Mouse (Mus musculus) B cell, adult 2 months (primary cell): ENCODE data around the gene Gm10718.
A peak's percentile ranks its signal among the peaks of the same experiment; 100 is the strongest.
"Not testable (repeated sequence)": the region's sequence is repeated elsewhere in the genome, so short reads cannot be mapped to it uniquely, and the experiment has no call there.

Source experiments
- DNase-seq, 2 experiments: peaks; one replicate each; pipeline ENCODE4 v3.0.0; 2022

The Gm10718 gene

GRCm38 (mm10) chr9:3023312-3023984 lies at the start of gene Gm10718:
Gene Gm10718, plus strand, starts transcription at chr9:3023547.
- DNase-seq, result peak; percentile 70 to 73

- DNase-seq, result peak; percentile 43 to 56
Observed at GRCm38 (mm10) chr9:3000445-3000972, 22.8 kb upstream of the Gm10718 start, which contains the start of gene Gm10722. Gene Gm10722, plus strand, starts transcription at chr9:3000922.

- DNase-seq, result peak; percentile 56 to 64
Observed at GRCm38 (mm10) chr9:3001006-3001405, 22.3 kb upstream of the Gm10718 start.

- DNase-seq, result peak; percentile 100
Observed at GRCm38 (mm10) chr9:3001948-3002659, 21.2 kb upstream of the Gm10718 start.

GRCm38 (mm10) chr9:3002794-3003396 lies 20.5 kb upstream of the Gm10718 start, which contains the start of gene Gm11168:
Gene Gm11168, plus strand, starts transcription at chr9:3003346.
- DNase-seq, result not testable (repeated sequence)

- not testable (repeated sequence) for DNase-seq
Observed at GRCm38 (mm10) chr9:3006179-3006578, 17.2 kb upstream of the Gm10718 start.

GRCm38 (mm10) chr9:3006636-3007035 lies 16.7 kb upstream of the Gm10718 start:
- peak; percentile 96 to 98 for DNase-seq

GRCm38 (mm10) chr9:3007272-3007671 lies 16.1 kb upstream of the Gm10718 start:
- DNase-seq, result not testable (repeated sequence)

- not testable (repeated sequence) for DNase-seq
Observed at GRCm38 (mm10) chr9:3009331-3009730, 14.0 kb upstream of the Gm10718 start.

GRCm38 (mm10) chr9:3012054-3012621 lies 11.2 kb upstream of the Gm10718 start:
- not testable (repeated sequence) for DNase-seq

- DNase-seq, result not testable (repeated sequence)
Observed at GRCm38 (mm10) chr9:3012733-3013279, 10.5 kb upstream of the Gm10718 start, which contains the start of gene Gm10721. Gene Gm10721, plus strand, starts transcription at chr9:3013140.

- not testable (repeated sequence) for DNase-seq
Observed at GRCm38 (mm10) chr9:3015354-3015753, 8.0 kb upstream of the Gm10718 start, which contains the start of gene Gm10720. Gene Gm10720, plus strand, starts transcription at chr9:3015654.

- peak; percentile 25 to 34 for DNase-seq
Observed at GRCm38 (mm10) chr9:3015896-3016295, 7.5 kb upstream of the Gm10718 start.

- not testable (repeated sequence) for DNase-seq
Observed at GRCm38 (mm10) chr9:3017108-3017507, 6.2 kb upstream of the Gm10718 start, which contains the start of gene Gm10719. Gene Gm10719, plus strand, starts transcription at chr9:3017408.

GRCm38 (mm10) chr9:3018944-3019343 lies 4.4 kb upstream of the Gm10718 start:
- peak; percentile 74 to 76 for DNase-seq

GRCm38 (mm10) chr9:3019835-3020727 lies 3.3 kb upstream of the Gm10718 start:
- peak; percentile 76 to 78 for DNase-seq

- peak; percentile 84 to 85 for DNase-seq
Observed at GRCm38 (mm10) chr9:3022316-3023008, 885 bp upstream of the Gm10718 start.

GRCm38 (mm10) chr9:3023985-3024648 lies 770 bp downstream of the Gm10718 start:
- DNase-seq, result peak; percentile 98 to 100

GRCm38 (mm10) chr9:3024912-3025467 lies 1.6 kb downstream of the Gm10718 start, which contains the start of gene Gm10717:
Gene Gm10717, plus strand, starts transcription at chr9:3025417.
- peak; percentile 59 to 63 for DNase-seq
